Mouse (Mus musculus) erythroblast, embryonic 14.5 days (primary cell): Measurements from ENCODE around the gene Tef. TPM values are rescaled to one million over a fixed set of nuclear protein-coding genes. Genes with fewer than 3 reads are reported as not detected.

Experiments
- H3K27me3 ChIP-seq: 2 replicates; pipeline ENCODE4 v1.6.1; 2012; ENCODE audit warnings: inconsistent platforms; ENCODE audit not compliant: control insufficient read depth
- H3K36me3 ChIP-seq: 2 replicates; pipeline ENCODE4 v1.6.1; 2012; ENCODE audit warnings: mild to moderate bottlenecking, inconsistent platforms; ENCODE audit not compliant: control insufficient read depth
- H3K4me1 ChIP-seq: 2 replicates; pipeline ENCODE4 v1.6.1; 2012; ENCODE audit warnings: inconsistent platforms; ENCODE audit not compliant: control insufficient read depth
- H3K4me3 ChIP-seq: replicated peaks from 2 replicates; pipeline ENCODE3; 2012; ENCODE audit warnings: moderate library complexity, mild to moderate bottlenecking, inconsistent platforms
- H3K9me3 ChIP-seq: 2 replicates; pipeline ENCODE4 v1.6.1; 2012; ENCODE audit warnings: low read length, inconsistent platforms, mixed read lengths; ENCODE audit not compliant: control insufficient read depth
- GATA1 ChIP-seq: IDR thresholded peaks from 2 replicates; pipeline ENCODE4 v1.6.1; 2012; ENCODE audit warnings: low read length, inconsistent platforms, mixed read lengths
- TAL1 ChIP-seq: IDR thresholded peaks from 3 replicates; pipeline ENCODE4 v1.6.1; 2012; ENCODE audit warnings: low read length, inconsistent platforms, mixed read lengths
- polyA plus RNA-seq: library from polyadenylated mRNA; stranded (reverse); fragments of >175 nt; gene quantifications from 2 replicates; pipeline ENCODE4 v1.2.3, GENCODE M21; 2012

Tef gene
- polyA plus RNA-seq, 1 experiment: 0.26 TPM

DNA sequence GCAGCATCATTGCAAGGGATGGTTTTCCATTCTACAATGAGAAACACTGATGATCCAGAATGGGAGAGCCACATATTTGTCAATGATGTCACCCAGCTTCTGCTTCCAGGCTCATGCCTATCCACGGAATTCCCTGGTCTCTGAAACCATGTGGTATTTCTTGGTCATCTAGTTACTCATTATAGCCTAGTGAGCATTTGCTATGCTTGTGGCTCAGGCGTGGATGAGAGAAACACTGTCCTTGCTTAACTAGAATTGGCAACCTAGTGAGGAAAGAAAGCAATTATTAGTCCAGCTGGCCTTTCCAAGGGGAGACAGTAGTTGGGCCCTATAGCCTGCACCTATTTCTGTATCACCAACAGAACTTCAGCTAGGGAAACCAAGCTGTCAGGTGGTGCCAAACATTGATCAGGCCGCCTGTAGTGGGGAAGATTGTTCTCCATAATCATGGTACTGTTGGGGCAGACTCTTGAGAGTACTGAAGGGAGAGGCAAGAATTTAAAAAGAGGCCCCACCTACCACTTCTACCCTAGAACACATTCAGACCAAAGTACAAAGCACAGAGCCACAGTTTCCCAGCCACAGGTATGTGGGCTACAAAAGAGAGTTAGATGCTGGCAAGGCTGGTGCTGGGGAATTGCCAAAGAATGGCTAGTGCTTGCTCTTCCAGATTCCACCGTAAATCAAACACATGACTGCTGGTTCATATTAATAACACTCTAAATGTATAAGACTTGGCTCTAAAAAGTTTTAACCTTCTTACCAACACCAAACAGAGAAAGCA, 4.6 kb downstream of the Tef start:
- Histone ChIP-seq H3K9me3 (no peaks in the 10 kb centered on the region), H3K4me3 (no peak overlapping the region), H3K4me1 (peaks cover 48% of the 10 kb centered on the region), H3K36me3 (peaks cover 2% of the 10 kb centered on the region; the same call in 1 of the 2 replicates), H3K27me3 (no peaks in the 10 kb centered on the region)
- TF ChIP-seq GATA1 (no peak), TAL1 (no peak)

DNA sequence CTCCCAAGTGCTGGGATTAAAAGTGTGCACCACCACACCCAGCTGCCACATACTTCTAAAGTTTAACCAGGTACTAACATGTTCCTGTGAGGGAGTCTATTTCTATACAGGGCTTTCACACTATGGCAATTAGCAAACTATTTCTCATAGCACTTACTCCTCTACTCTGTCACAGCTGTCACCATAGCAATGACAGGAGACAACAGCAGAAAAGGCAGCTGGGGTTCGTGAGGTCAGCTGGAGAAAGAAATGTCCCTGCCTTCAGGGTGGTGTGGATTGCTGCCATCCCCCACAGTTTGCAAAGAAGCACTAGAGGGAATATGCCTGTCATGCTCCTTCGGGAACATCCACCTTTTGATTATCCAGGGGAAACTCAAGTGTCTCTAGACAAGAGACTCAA, 6.6 kb downstream of the Tef start:
- TF ChIP-seq GATA1: no peak
- TF ChIP-seq TAL1: no peak
- H3K36me3 ChIP-seq: peaks cover 2% of the 10 kb centered on the region; the same call in 1 of the 2 replicates
- no peaks in the 10 kb centered on the region for H3K27me3 ChIP-seq
- no peak overlapping the region for H3K4me3 ChIP-seq
- H3K4me1 ChIP-seq: peaks cover 35% of the 10 kb centered on the region
- no peaks in the 10 kb centered on the region for H3K9me3 ChIP-seq

DNA sequence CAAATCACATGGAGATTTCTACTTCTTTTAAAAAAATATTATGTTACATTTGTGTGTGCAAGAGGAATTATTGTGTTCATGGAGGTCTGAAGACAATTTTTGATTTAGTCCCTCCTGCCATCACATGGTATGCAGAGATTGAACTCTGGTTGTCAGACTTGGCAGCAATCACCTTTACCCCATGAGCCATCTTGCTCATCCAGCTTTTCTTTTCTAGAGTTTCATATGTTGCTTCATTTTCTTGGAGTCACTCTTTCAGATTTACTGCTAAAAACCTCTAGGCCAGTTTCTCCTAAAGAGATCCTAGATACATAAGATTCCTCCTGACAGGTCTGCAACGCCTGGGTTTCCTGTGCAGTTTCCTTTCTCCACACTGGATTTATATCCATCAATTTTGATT, 7.3 kb downstream of the Tef start:
- no peak for TF ChIP-seq TAL1
- no peak for TF ChIP-seq GATA1
- peaks cover 2% of the 10 kb centered on the region; the same call in 1 of the 2 replicates for H3K36me3 ChIP-seq
- peaks cover 28% of the 10 kb centered on the region for H3K4me1 ChIP-seq
- H3K27me3 ChIP-seq: no peaks in the 10 kb centered on the region
- H3K4me3 ChIP-seq: no peak overlapping the region
- no peaks in the 10 kb centered on the region for H3K9me3 ChIP-seq

DNA sequence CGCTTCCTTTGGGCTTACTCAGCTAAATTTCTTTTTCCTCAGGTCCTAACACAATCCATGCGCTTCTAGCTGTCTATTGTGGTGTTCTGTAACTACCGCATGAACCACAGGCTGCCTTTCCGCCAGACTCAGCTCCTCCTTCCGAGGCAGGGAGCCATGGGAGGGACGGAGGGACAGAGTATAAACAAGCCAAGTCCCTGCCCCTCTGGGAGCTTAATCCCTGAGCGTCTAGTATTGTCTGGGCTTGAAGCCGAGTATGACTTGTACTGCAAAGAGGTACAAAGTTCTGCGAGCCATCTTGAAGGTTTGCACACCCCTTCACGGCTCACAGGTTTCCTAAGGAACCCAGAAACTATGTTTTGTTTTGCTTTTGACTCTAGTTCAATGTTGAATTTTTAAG, 7.9 kb downstream of the Tef start:
- H3K27me3 ChIP-seq: no peaks in the 10 kb centered on the region
- H3K9me3 ChIP-seq: no peaks in the 10 kb centered on the region
- no peak for TF ChIP-seq TAL1
- H3K4me1 ChIP-seq: peaks cover 30% of the 10 kb centered on the region
- peaks cover 7% of the 10 kb centered on the region for H3K36me3 ChIP-seq
- H3K4me3 ChIP-seq: peak overlapping the region; percentile 76

DNA sequence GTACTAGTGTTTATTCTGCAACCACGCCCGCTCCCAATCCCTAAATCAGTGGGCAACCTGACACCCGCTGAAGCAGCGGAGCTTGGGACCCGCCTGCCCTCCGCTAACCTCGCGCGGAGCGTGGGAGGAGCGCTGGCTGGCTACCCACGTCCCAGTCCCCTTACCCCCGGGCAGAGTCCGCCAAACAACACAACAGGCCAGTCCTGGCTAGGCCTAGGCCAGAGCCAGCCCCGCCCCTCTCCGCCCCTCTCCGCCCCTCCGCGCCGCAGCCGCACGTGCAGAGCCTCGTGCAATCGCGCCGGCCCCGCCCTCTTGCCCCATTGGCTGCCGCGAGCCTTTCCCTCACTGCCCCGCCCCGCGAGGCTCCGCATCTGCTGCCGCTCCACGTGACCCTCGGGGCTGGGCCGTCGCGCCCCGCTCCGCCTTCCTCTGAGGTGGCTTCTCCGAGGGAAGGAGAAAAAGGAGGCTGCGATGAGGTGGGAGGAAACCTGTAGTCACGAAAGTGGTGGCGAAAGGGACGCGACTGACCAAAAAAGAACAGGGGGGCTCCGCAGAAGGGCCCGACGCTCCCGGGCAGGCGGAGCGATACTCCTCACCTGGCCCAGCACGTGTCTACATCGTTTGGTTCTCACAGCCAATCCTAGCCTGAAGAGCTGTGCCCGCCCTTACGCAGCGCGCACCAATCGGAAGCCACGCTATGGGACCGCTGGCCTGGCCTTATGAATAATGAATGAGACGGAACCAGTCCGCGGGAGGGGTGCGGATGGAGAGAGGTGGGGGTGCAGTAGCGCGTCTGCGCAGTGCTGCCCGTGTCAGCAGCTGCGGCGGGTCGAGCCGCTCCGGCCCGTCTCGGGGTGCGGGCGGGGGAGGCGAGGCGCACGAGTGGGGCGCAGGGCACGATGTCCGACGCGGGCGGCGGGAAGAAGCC, 8.7 kb downstream of the Tef start:
- TF ChIP-seq GATA1 (no peak), TAL1 (no peak)
- Histone ChIP-seq H3K4me1 (peaks cover 30% of the 10 kb centered on the region), H3K27me3 (no peaks in the 10 kb centered on the region), H3K9me3 (no peaks in the 10 kb centered on the region), H3K4me3 (peak overlapping the region; percentile 76), H3K36me3 (peaks cover 7% of the 10 kb centered on the region)

DNA sequence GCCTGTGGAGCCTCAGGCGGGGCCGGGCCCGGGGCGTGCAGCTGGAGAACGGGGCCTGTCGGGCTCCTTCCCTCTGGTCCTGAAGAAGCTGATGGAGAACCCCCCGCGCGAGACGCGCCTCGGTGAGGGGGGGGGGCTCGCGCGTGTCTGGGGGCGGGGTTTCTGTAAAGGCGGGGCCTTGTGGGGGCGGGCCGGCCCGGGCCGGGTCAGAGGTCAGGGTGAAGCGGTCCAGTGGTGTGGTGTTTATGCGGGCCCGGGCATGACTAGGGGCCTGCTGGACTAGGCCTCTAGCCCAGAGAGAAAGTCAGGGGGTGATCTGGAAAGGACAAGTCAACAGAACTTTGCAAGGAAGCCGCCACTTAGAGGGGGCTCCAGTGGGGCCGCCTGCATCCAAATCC, 9.4 kb downstream of the Tef start:
- Histone ChIP-seq H3K9me3 (no peaks in the 10 kb centered on the region), H3K4me3 (peak overlapping the region; percentile 76), H3K4me1 (peaks cover 30% of the 10 kb centered on the region), H3K27me3 (no peaks in the 10 kb centered on the region), H3K36me3 (peaks cover 10% of the 10 kb centered on the region)
- TF ChIP-seq TAL1 (no peak), GATA1 (no peak)

DNA sequence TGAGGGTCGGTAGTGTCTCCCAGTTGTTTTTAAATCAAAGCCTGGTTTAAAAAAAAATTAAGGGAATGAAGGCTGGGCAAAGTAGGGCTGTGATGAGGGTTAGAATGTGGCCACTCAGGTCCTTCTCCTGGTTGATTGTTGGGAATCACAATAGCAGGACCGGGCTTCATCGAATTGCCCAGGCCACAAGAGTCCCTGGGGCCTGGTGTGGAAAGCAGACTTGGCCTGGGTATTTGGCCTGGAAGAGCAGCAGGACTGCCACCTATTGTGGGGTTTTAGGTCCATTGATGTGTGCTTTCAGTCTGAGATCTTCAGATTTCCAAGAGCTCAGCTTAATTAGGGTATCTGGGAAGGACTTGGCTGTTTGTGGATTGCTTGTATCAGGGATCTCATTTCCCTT, 10.1 kb downstream of the Tef start:
- H3K27me3 ChIP-seq: no peaks in the 10 kb centered on the region
- H3K4me3 ChIP-seq: peak overlapping the region; percentile 76
- no peak for TF ChIP-seq TAL1
- H3K9me3 ChIP-seq: no peaks in the 10 kb centered on the region
- H3K36me3 ChIP-seq: peaks cover 10% of the 10 kb centered on the region
- H3K4me1 ChIP-seq: peaks cover 30% of the 10 kb centered on the region

DNA sequence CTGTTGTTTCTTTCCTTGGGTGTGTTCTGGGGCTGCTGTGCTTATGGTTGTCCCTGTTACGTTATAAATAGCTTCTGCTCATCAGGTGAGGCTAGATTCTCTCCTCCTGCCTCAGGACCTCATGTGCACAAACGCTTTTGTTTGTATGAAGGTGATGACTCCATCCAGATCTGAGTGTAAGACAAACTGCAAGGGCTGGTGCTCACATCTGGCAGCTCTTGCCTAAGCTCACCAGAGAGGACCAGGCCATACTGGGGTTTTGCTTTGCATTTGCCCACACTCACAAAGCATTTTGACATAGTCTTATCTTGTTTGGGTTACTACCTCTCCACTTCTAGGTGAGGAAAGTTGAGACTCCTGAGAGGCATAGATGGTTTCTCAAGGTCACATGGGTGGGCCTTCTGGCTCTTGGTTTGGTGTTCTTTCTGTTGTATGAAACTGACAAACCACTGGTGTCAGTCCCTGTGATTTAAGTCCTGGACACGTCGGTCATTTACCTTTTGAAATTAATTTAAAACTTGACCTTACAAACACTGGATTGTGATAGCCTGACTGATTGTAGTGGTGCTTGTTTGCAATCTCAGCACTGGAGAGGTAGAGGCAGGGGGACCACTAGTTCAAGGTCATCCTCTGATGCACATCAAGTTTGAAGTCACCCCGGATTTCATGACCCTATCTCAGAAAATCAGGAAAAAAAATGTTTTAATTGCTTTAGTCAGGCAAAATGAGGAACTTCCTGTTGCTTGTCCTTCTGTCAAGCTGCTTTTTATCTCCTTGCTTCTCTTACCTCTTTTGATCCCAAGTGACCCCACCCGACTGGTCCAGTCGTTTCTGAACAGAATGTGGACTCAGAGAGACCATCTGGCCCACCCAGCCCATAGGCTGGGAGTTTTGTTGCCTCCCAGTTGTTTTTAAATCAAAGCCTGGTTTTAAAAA, 10.7 kb downstream of the Tef start:
- no peak for TF ChIP-seq GATA1
- TF ChIP-seq TAL1: no peak
- Histone ChIP-seq H3K4me3 (no peak overlapping the region), H3K36me3 (peaks cover 10% of the 10 kb centered on the region), H3K9me3 (no peaks in the 10 kb centered on the region), H3K27me3 (no peaks in the 10 kb centered on the region), H3K4me1 (peaks cover 30% of the 10 kb centered on the region)
